In genomic region chr10:39672547-39673051, GRCm38 (mm10) we compare ENCODE assay signal across 8 mouse cellular contexts. TPM values are rescaled to one million over a fixed set of nuclear protein-coding genes. Genes with fewer than 3 reads are reported as not detected.
DNase-seq lines count a peak whose midpoint lies in the region; ATAC-seq lines count a peak whose summit lies in the region.
"Had no signal": no experiment of that assay in that cellular context is flagged by ENCODE, and none has a peak within 500 bp of the region (broad histone marks: within the 10 kb centered on the region; RNA-seq: fewer than 3 reads in every experiment).

No protein-coding gene starts in this region.

- H3K27ac ChIP-seq in forebrain, embryonic 14.5 days (ENCODE audit: low read depth, low read length), result peak overlapping the region; percentile 49
- H3K27ac ChIP-seq in limb, embryonic 10.5 days, result 0 out of 2 replicates have a peak overlapping the region, but pooled peaks have one; percentile 17
- H3K27ac ChIP-seq in stomach, embryonic 16.5 days (ENCODE audit: low read length), result peak overlapping the region; percentile 60; the same call in 1 of the 2 replicates
- H3K27ac ChIP-seq: liver, embryonic 14.5 days had no signal

- no peak overlapping the region for H3K4me3 ChIP-seq in forebrain, embryonic 14.5 days (ENCODE audit: low read depth, low read length)
- H3K4me3 ChIP-seq in limb, embryonic 10.5 days, result no peak overlapping the region
- H3K4me3 ChIP-seq in stomach, embryonic 16.5 days (replicated peaks; ENCODE audit: low read length), result no peak overlapping the region

- H3K9ac ChIP-seq in forebrain, embryonic 14.5 days (ENCODE audit: low read length), result 0 out of 2 replicates have a peak overlapping the region, but pooled peaks have one; percentile 2
- peak overlapping the region; percentile 39 for H3K9ac ChIP-seq in stomach, embryonic 16.5 days (ENCODE audit: low read length)
- H3K9ac ChIP-seq: liver, embryonic 14.5 days had no signal

- H3K4me2 ChIP-seq in forebrain, embryonic 14.5 days (ENCODE audit: low read length), result no peak overlapping the region
- H3K4me2 ChIP-seq in stomach, embryonic 16.5 days (ENCODE audit: low read depth, low read length), result no peak overlapping the region

- intact Hi-C loops in gastrocnemius, postnatal 14 days (cut with DNase I; ENCODE audit: low total_unique reads), result no loop called here

- H3K4me1 ChIP-seq in forebrain, embryonic 14.5 days (ENCODE audit: control insufficient read depth, insufficient read depth, low read length), result peaks cover 22% of the 10 kb centered on the region
- peaks cover 31% of the 10 kb centered on the region for H3K4me1 ChIP-seq in limb, embryonic 10.5 days
- H3K4me1 ChIP-seq in stomach, embryonic 16.5 days (ENCODE audit: control insufficient read depth, insufficient read depth, low read length), result peaks cover 16% of the 10 kb centered on the region

- DNase-seq in right cerebral cortex, adult 18-20 months, result peak; percentile 8
- DNase-seq in right cerebral cortex, postnatal 14 days, result no peak
- DNase-seq in forebrain, embryonic 14.5 days (ENCODE audit: low spot score), result peak; percentile 83
- peak; percentile 51 for DNase-seq in limb, embryonic 10.5 days (ENCODE audit: low spot score)
- DNase-seq in gastrocnemius, postnatal 14 days, result no peak
- no peak for DNase-seq in lung, postnatal 4 days

- H3K27me3 ChIP-seq in forebrain, embryonic 14.5 days (replicated peaks; ENCODE audit: control insufficient read depth, insufficient read depth, low read length), result no peaks in the 10 kb centered on the region
- H3K27me3 ChIP-seq in limb, embryonic 10.5 days (ENCODE audit: low read depth, poor library complexity, severe bottlenecking), result no peaks in the 10 kb centered on the region
- no peaks in the 10 kb centered on the region for H3K27me3 ChIP-seq in stomach, embryonic 16.5 days (ENCODE audit: control insufficient read depth, insufficient read depth, low read length)

- peak; percentile 92 for ATAC-seq in forebrain, embryonic 14.5 days
- peak; percentile 77 for ATAC-seq in stomach, embryonic 16.5 days (ENCODE audit: insufficient read depth, low FRiP score)

- peaks cover 5% of the 10 kb centered on the region; the same call in 1 of the 2 replicates for H3K36me3 ChIP-seq in forebrain, embryonic 14.5 days (ENCODE audit: control insufficient read depth, insufficient read depth, low read length)
- H3K36me3 ChIP-seq in limb, embryonic 10.5 days, result 0 out of 2 replicates have a peak, but pooled peaks cover 5% of the 10 kb centered on the region
- no peaks in the 10 kb centered on the region for H3K36me3 ChIP-seq in stomach, embryonic 16.5 days (ENCODE audit: control insufficient read depth, insufficient read depth, low read length)

- H3K9me3 ChIP-seq in forebrain, embryonic 14.5 days (replicated peaks; ENCODE audit: control insufficient read depth, low read length), result no peaks in the 10 kb centered on the region
- no peaks in the 10 kb centered on the region for H3K9me3 ChIP-seq in limb, embryonic 10.5 days (replicated peaks)
- no peaks in the 10 kb centered on the region for H3K9me3 ChIP-seq in stomach, embryonic 16.5 days (replicated peaks; ENCODE audit: control insufficient read depth, low read length)

- WGBS in forebrain, embryonic 14.5 days, result 2% methylated on average over 4 of the region's 4 CpGs
- 33% methylated on average over 4 of the region's 4 CpGs for WGBS in limb, embryonic 10.5 days
- WGBS in stomach, embryonic 16.5 days, result 31% methylated on average over 4 of the region's 4 CpGs

RNA-seq across cellular contexts. Expression of gene Rev3l, which starts 59.3 kb away (rescaled TPM):
- 31.6 and 33.3 TPM in 2 replicates for polyA plus RNA-seq in forebrain, embryonic 14.5 days (2014; fragmentation: Nextera tagmentation; extraction: Ambion mirVana)
- polyA plus RNA-seq in limb, embryonic 10.5 days (2016; fragmentation: Nextera tagmentation; extraction: Ambion mirVana), result 11.3 and 11.9 TPM in 2 replicates
- polyA plus RNA-seq in stomach, embryonic 16.5 days (2015; fragmentation: Nextera tagmentation; extraction: Ambion mirVana), result 18.2 and 21.2 TPM in 2 replicates
- total RNA-seq in gastrocnemius, postnatal 14 days (2021), result 10 to 100 TPM; 36.3 to 40.9 TPM

RNA-seq across cellular contexts. Expression of gene Traf3ip2, which starts 59.9 kb away (rescaled TPM):
- 4.8 and 5.7 TPM in 2 replicates for polyA plus RNA-seq in forebrain, embryonic 14.5 days (2014; fragmentation: Nextera tagmentation; extraction: Ambion mirVana)
- polyA plus RNA-seq in limb, embryonic 10.5 days (2016; fragmentation: Nextera tagmentation; extraction: Ambion mirVana), result 7.2 and 8.7 TPM in 2 replicates
- 32.1 and 33.1 TPM in 2 replicates for polyA plus RNA-seq in stomach, embryonic 16.5 days (2015; fragmentation: Nextera tagmentation; extraction: Ambion mirVana)
- 1 to 10 TPM; 4.2 to 7.9 TPM for total RNA-seq in gastrocnemius, postnatal 14 days (2021)

Comparison
In these comparisons a context has a peak if more than half of its experiments do, and no peak if none do; other contexts are left out.
1. DNase-seq: peak in right cerebral cortex, adult 18-20 months (single experiment), forebrain, embryonic 14.5 days (single experiment) and limb, embryonic 10.5 days (single experiment); none in right cerebral cortex, postnatal 14 days (single experiment), gastrocnemius, postnatal 14 days (single experiment) and lung, postnatal 4 days (0 of 2).
2. Peak in every context shown above with its lines, with median percentiles within 50 percentile points of each other: H3K27ac ChIP-seq.